Mouse (Mus musculus) G1E-ER4 (cell line): ENCODE results near the gene Ceacam16. TPM values are rescaled to one million over a fixed set of nuclear protein-coding genes. Genes with fewer than 3 reads are reported as not detected.

Experiments used
- GATA1 ChIP-seq: IDR thresholded peaks from one replicate; pipeline ENCODE4 v1.8.0; 2012; ENCODE audit warnings: low read length, inconsistent platforms
- polyA plus RNA-seq: library from polyadenylated mRNA; stranded (reverse); fragments of >175 nt; gene quantifications from 2 replicates; pipeline ENCODE4 v1.2.3, GENCODE M21; 2012

Ceacam16 gene
- polyA plus RNA-seq, 1 experiment = 1.3 TPM

GRCm38 (mm10) chr7:19809369-19809768 lies 51.7 kb downstream of the Ceacam16 start:
- TF ChIP-seq GATA1 = no peak

- no peak for TF ChIP-seq GATA1
Observed at GRCm38 (mm10) chr7:19806356-19806969, 54.6 kb downstream of the Ceacam16 start.

- TF ChIP-seq GATA1 = no peak
Observed at GRCm38 (mm10) chr7:19802995-19803394, 58.1 kb downstream of the Ceacam16 start.

Other genes with a start within 250 kb of the Ceacam16 start
- 0.75 and 0.90 TPM in 2 replicates for gene Relb, start 231.9 kb downstream of the Ceacam16 start, polyA plus RNA-seq
- 149 and 193 TPM in 2 replicates for gene Clptm1, start 196.3 kb downstream of the Ceacam16 start, polyA plus RNA-seq
- gene Apoc2, start 183.4 kb downstream of the Ceacam16 start, polyA plus RNA-seq = not detected in 2 replicates
- not detected in 2 replicates for gene Gm44805, start 179.9 kb downstream of the Ceacam16 start, polyA plus RNA-seq
- not detected in 2 replicates for gene Apoc4, start 179.8 kb downstream of the Ceacam16 start, polyA plus RNA-seq
- 4.8 and 6.7 TPM in 2 replicates for gene Apoc1, start 168.6 kb downstream of the Ceacam16 start, polyA plus RNA-seq
- 23.7 and 28.1 TPM in 2 replicates for gene Apoe, start 162.1 kb downstream of the Ceacam16 start, polyA plus RNA-seq
- gene Tomm40, start 145.9 kb downstream of the Ceacam16 start, polyA plus RNA-seq = 694 and 701 TPM in 2 replicates
- 49.4 and 58.6 TPM in 2 replicates for gene Nectin2, start 110.8 kb downstream of the Ceacam16 start, polyA plus RNA-seq
- gene Bcam, start 90.3 kb downstream of the Ceacam16 start, polyA plus RNA-seq = not detected in 2 replicates
- gene Cblc, start 64.5 kb downstream of the Ceacam16 start, polyA plus RNA-seq = not detected in 2 replicates
- not detected in 2 replicates for gene Bcl3, start 38.5 kb downstream of the Ceacam16 start, polyA plus RNA-seq
- not detected in 2 replicates for gene Gm19345, start 9.3 kb downstream of the Ceacam16 start, polyA plus RNA-seq
- gene Ceacam19, start 26.7 kb upstream of the Ceacam16 start, polyA plus RNA-seq = not detected in 2 replicates
- gene Pvr, start 59.9 kb upstream of the Ceacam16 start, polyA plus RNA-seq = not detected in 2 replicates
- not detected in 2 replicates for gene Igsf23, start 89.5 kb upstream of the Ceacam16 start, polyA plus RNA-seq
- not detected in 2 replicates for gene Ceacam20, start 104.1 kb upstream of the Ceacam16 start, polyA plus RNA-seq
- gene Nlrp9b, start 130.2 kb upstream of the Ceacam16 start, polyA plus RNA-seq = not detected in 2 replicates
- not detected in 2 replicates for gene Vmn1r91, start 238.4 kb upstream of the Ceacam16 start, polyA plus RNA-seq